Mouse (Mus musculus): ENCODE measurements at regions not wholly inside any gene's neighbourhood (a gene's known extent, or its start where the extent isn't known, plus 50 kb on each side); places are given as distances from the start of the nearest gene placed in this dataset.

- no peak overlapping the region for H3K4me3 ChIP-seq (replicated peaks; ENCODE audit: low read depth, low read length)
- no peak for ATAC-seq (replicated peaks; ENCODE audit: low FRiP score, low read depth)
- DNase-seq (ENCODE audit: low spot score) = no peak
- H3K4me2 ChIP-seq (ENCODE audit: low read length) = no peak overlapping the region
- H3K27me3 ChIP-seq (ENCODE audit: insufficient read depth, low read length) = no peaks in the 10 kb centered on the region
- 91% methylated on average over 1 of the region's 1 CpGs for WGBS
- H3K27ac ChIP-seq = no peak overlapping the region
- H3K9ac ChIP-seq (ENCODE audit: low read depth, low read length) = no peak overlapping the region
- H3K36me3 ChIP-seq (ENCODE audit: insufficient read depth, low read length) = no peaks in the 10 kb centered on the region
- H3K9me3 ChIP-seq (replicated peaks; ENCODE audit: low read length) = no peaks in the 10 kb centered on the region
- no peak for TF ChIP-seq CTCF (IDR thresholded peaks at IDR 0.05; ENCODE audit: low read depth)
- no peaks in the 10 kb centered on the region for H3K4me1 ChIP-seq (replicated peaks; ENCODE audit: insufficient read depth, low read length)
Measured at GRCm38 (mm10) chr8:11085244-11085643, 77.0 kb upstream of the Irs2 start.

- Histone ChIP-seq H3K4me2 (ENCODE audit: low read length) (no peak overlapping the region), H3K27me3 (ENCODE audit: insufficient read depth, low read length) (no peaks in the 10 kb centered on the region), H3K9ac (ENCODE audit: low read depth, low read length) (no peak overlapping the region), H3K9me3 (replicated peaks; ENCODE audit: low read length) (no peaks in the 10 kb centered on the region), H3K4me1 (replicated peaks; ENCODE audit: insufficient read depth, low read length) (no peaks in the 10 kb centered on the region), H3K4me3 (replicated peaks; ENCODE audit: low read depth, low read length) (no peak overlapping the region), H3K36me3 (ENCODE audit: insufficient read depth, low read length) (no peaks in the 10 kb centered on the region), H3K27ac (no peak overlapping the region)
- no peak for TF ChIP-seq CTCF (IDR thresholded peaks at IDR 0.05; ENCODE audit: low read depth)
- ATAC-seq (replicated peaks; ENCODE audit: low FRiP score, low read depth) (no peak), DNase-seq (ENCODE audit: low spot score) (no peak)
- WGBS = 71% methylated on average over 2 of the region's 2 CpGs
Measured at GRCm38 (mm10) chr8:11084051-11084533, 75.8 kb upstream of the Irs2 start.

GRCm38 (mm10) chr8:11080813-11081212 lies 72.6 kb upstream of the Irs2 start:
- Histone ChIP-seq H3K9ac (ENCODE audit: low read depth, low read length) (no peak overlapping the region), H3K9me3 (replicated peaks; ENCODE audit: low read length) (no peaks in the 10 kb centered on the region), H3K27ac (no peak overlapping the region), H3K27me3 (ENCODE audit: insufficient read depth, low read length) (no peaks in the 10 kb centered on the region), H3K36me3 (ENCODE audit: insufficient read depth, low read length) (no peaks in the 10 kb centered on the region), H3K4me1 (replicated peaks; ENCODE audit: insufficient read depth, low read length) (peaks cover 4% of the 10 kb centered on the region; the same call in 1 of the 2 replicates), H3K4me3 (replicated peaks; ENCODE audit: low read depth, low read length) (no peak overlapping the region), H3K4me2 (ENCODE audit: low read length) (no peak overlapping the region)
- ATAC-seq (replicated peaks; ENCODE audit: low FRiP score, low read depth) (no peak), DNase-seq (ENCODE audit: low spot score) (no peak)
- no peak for TF ChIP-seq CTCF (IDR thresholded peaks at IDR 0.05; ENCODE audit: low read depth)
- 56% methylated on average over 2 of the region's 2 CpGs for WGBS

GRCm38 (mm10) chr8:11079805-11080204 lies 71.5 kb upstream of the Irs2 start:
- peaks cover 4% of the 10 kb centered on the region; the same call in 1 of the 2 replicates for H3K4me1 ChIP-seq (replicated peaks; ENCODE audit: insufficient read depth, low read length)
- H3K9ac ChIP-seq (ENCODE audit: low read depth, low read length) = no peak overlapping the region
- 0 out of 2 replicates have a peak overlapping the region, but pooled peaks have one; percentile 13 for H3K27ac ChIP-seq
- no peak overlapping the region for H3K4me2 ChIP-seq (ENCODE audit: low read length)
- WGBS = 67% methylated on average over 11 of the region's 11 CpGs
- no peak overlapping the region for H3K4me3 ChIP-seq (replicated peaks; ENCODE audit: low read depth, low read length)
- ATAC-seq (replicated peaks; ENCODE audit: low FRiP score, low read depth) (no peak), DNase-seq (ENCODE audit: low spot score) (no peak)
- no peaks in the 10 kb centered on the region for H3K9me3 ChIP-seq (replicated peaks; ENCODE audit: low read length)
- TF ChIP-seq CTCF (IDR thresholded peaks at IDR 0.05; ENCODE audit: low read depth) = no peak
- H3K27me3 ChIP-seq (ENCODE audit: insufficient read depth, low read length) = no peaks in the 10 kb centered on the region
- no peaks in the 10 kb centered on the region for H3K36me3 ChIP-seq (ENCODE audit: insufficient read depth, low read length)

- peak; percentile 63 for DNase-seq (ENCODE audit: low spot score)
- Histone ChIP-seq H3K27me3 (ENCODE audit: insufficient read depth, low read length) (no peaks in the 10 kb centered on the region), H3K4me3 (replicated peaks; ENCODE audit: low read depth, low read length) (no peak overlapping the region), H3K9me3 (replicated peaks; ENCODE audit: low read length) (no peaks in the 10 kb centered on the region), H3K4me1 (replicated peaks; ENCODE audit: insufficient read depth, low read length) (peaks cover 4% of the 10 kb centered on the region; the same call in 1 of the 2 replicates), H3K4me2 (ENCODE audit: low read length) (peak overlapping the region; percentile 34), H3K27ac (no peak overlapping the region; the same call in 1 of the 2 replicates), H3K36me3 (ENCODE audit: insufficient read depth, low read length) (no peaks in the 10 kb centered on the region), H3K9ac (ENCODE audit: low read depth, low read length) (no peak overlapping the region)
- ATAC-seq (replicated peaks; ENCODE audit: low FRiP score, low read depth) = no peak
- 44% methylated on average over 9 of the region's 9 CpGs for WGBS
- TF ChIP-seq CTCF (IDR thresholded peaks at IDR 0.05; ENCODE audit: low read depth) = no peak
Measured at GRCm38 (mm10) chr8:11077138-11077537, 68.9 kb upstream of the Irs2 start.

GRCm38 (mm10) chr8:11071162-11071561 lies 62.9 kb upstream of the Irs2 start:
- peak; percentile 44 for DNase-seq (ENCODE audit: low spot score)
- Histone ChIP-seq H3K4me2 (ENCODE audit: low read length) (no peak overlapping the region), H3K4me1 (replicated peaks; ENCODE audit: insufficient read depth, low read length) (no peaks in the 10 kb centered on the region), H3K4me3 (replicated peaks; ENCODE audit: low read depth, low read length) (no peak overlapping the region), H3K27me3 (ENCODE audit: insufficient read depth, low read length) (no peaks in the 10 kb centered on the region), H3K9me3 (replicated peaks; ENCODE audit: low read length) (no peaks in the 10 kb centered on the region), H3K9ac (ENCODE audit: low read depth, low read length) (no peak overlapping the region), H3K36me3 (ENCODE audit: insufficient read depth, low read length) (no peaks in the 10 kb centered on the region), H3K27ac (no peak overlapping the region)
- peak; percentile 61; the same call in 1 of the 2 replicates for ATAC-seq (replicated peaks; ENCODE audit: low FRiP score, low read depth)
- TF ChIP-seq CTCF (IDR thresholded peaks at IDR 0.05; ENCODE audit: low read depth) = peak; percentile 53
- 72% methylated on average over 2 of the region's 2 CpGs for WGBS

GRCm38 (mm10) chr8:11067450-11067849 lies 59.2 kb upstream of the Irs2 start:
- no peaks in the 10 kb centered on the region for H3K27me3 ChIP-seq (ENCODE audit: insufficient read depth, low read length)
- DNase-seq (ENCODE audit: low spot score) (no peak), ATAC-seq (replicated peaks; ENCODE audit: low FRiP score, low read depth) (no peak)
- no peak for TF ChIP-seq CTCF (IDR thresholded peaks at IDR 0.05; ENCODE audit: low read depth)
- H3K9ac ChIP-seq (ENCODE audit: low read depth, low read length) = no peak overlapping the region
- H3K9me3 ChIP-seq (replicated peaks; ENCODE audit: low read length) = no peaks in the 10 kb centered on the region
- no peaks in the 10 kb centered on the region for H3K4me1 ChIP-seq (replicated peaks; ENCODE audit: insufficient read depth, low read length)
- WGBS = 78% methylated on average over 7 of the region's 7 CpGs
- no peaks in the 10 kb centered on the region for H3K36me3 ChIP-seq (ENCODE audit: insufficient read depth, low read length)
- no peak overlapping the region for H3K27ac ChIP-seq
- H3K4me3 ChIP-seq (replicated peaks; ENCODE audit: low read depth, low read length) = no peak overlapping the region
- no peak overlapping the region for H3K4me2 ChIP-seq (ENCODE audit: low read length)
